Mouse (Mus musculus) induced T-regulatory cell, adult 2 months (primary cell): ENCODE measurements around the gene Psmd13.

Experiments used
- DNase-seq: peaks from one replicate; pipeline ENCODE4 v3.0.0-alpha.2; 2012; ENCODE audit warnings: low read depth

Psmd13 gene

DNA sequence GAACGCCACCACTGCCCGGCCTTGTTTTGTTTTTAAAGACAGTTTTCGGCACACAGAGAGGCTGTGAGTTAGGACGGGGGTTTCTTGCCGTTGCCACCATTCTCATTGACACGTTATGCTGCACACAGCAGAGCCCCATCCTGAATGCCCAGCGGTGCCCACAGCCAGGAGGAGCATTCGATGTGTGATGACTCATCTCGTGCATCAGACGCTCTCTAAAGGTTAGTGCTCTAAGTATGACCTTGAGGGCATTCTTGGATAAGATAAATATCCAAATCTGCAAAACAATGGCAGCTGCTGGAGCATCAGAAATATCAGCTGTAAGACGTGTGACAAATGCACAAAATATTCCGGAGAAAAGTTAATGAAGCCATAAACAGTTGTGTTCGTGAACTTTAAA lies 25.4 kb downstream of the Psmd13 start:
- DNase-seq, result no peak

DNA sequence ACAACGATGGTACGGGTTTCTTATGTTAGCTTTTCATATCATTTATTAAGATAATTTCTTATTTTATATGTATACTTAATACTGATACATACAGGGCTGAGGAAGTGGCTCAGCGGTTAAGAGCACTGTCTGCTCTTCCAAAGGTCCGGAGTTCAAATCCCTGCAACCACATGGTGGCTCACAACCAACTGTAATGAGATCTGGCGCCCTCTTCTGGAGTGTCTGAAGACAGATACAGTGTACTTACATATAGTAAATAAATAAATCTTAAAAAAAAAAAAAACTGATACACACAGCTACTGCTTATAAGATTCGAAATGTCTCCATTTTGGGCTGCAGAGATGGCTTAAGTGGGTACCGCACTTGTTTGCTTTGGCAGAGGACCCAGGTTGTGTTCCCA lies 25.9 kb downstream of the Psmd13 start:
- peak; percentile 41 for DNase-seq

DNA sequence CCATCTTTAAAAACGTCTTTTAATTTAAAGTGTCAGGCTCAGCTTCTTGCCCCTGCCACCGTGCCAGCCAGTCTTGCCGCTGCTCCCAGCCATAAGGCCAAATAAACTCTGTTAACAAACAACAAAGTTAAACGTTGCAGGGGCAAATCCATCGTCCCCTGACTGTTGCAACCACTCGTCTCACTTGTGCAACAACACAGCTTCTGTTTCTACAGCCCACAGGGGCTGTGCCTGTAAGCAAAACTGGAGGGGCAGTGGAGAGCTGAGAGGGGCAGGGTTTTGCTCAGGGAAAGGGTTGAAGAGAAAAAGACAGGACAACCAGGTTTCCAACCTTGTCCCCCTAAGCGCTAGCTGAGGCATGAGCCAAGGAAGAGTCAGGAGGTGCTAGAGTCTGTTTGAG lies 26.4 kb downstream of the Psmd13 start:
- DNase-seq, result no peak

DNA sequence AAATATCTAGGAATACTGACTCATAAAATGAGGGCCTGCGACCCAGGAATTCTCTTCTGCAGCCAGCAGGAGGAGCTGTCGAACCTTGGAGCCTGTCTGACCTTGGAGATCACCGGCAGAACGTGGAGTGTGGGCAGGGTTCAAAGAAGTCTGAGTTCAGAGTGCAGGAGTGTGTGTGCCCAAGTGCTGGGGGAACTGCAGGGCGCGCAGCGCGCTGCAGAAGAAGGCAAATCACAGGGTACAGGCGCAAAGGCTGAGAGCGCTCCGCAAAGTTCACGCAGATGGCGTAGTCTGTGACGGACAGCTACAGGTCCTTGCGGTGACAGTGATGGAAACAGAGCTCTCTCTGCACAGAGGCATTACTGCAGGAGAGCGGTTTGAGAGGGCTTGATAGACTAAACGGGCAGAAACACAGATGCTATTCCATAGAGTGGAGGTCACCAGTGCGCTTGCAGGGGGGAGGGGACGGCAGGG lies 26.9 kb downstream of the Psmd13 start:
- peak; percentile 87 for DNase-seq

DNA sequence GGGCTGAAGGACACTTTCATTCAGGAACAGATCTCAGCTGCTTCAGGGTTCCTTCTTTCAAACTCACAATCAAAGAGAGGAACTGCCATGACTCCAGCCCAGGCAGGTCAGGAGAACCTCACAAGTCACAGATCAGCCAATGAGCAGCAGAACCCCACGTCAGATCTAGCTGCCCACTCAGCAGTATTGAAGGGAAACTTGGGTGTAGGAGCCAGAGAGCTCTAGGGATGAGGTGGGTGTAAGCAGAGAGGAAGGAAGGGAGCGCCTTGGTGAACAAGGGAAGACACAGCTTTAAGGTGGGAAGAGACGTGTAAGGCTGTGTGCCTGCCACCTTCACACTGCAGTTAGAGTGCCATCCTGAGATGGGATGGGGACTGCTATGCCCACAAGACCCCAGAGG lies 30.5 kb downstream of the Psmd13 start:
- DNase-seq, result no peak

DNA sequence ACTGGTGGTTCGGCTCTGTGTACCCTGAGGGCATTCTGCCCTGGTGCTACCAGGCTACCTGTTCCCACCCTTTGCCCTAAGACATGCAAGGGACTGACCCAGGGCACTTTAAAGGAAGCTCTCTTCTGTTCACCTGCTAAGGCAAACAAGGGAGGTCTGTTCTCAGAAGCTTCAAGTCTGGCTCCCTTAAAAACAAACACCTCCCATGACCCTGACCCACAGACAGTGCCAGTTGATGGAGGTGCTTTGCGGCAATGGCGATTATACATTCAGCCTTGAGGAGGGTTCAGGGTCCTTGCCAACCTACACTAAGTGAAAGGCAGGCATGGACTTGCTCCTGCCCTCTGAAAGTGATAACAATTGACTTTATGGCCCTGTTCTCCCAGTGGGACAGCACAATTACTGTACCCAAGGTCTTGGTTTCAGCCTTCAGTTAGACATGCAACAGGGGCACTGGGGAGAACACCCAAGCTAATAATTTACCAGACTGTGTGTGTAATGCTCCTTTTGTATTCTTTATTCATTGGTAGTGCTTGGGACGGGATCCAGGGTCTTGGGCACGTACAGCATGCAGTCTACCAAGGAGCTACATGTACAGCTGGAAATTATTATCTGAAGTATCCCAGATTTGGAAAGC lies 31.2 kb downstream of the Psmd13 start:
- no peak for DNase-seq

DNA sequence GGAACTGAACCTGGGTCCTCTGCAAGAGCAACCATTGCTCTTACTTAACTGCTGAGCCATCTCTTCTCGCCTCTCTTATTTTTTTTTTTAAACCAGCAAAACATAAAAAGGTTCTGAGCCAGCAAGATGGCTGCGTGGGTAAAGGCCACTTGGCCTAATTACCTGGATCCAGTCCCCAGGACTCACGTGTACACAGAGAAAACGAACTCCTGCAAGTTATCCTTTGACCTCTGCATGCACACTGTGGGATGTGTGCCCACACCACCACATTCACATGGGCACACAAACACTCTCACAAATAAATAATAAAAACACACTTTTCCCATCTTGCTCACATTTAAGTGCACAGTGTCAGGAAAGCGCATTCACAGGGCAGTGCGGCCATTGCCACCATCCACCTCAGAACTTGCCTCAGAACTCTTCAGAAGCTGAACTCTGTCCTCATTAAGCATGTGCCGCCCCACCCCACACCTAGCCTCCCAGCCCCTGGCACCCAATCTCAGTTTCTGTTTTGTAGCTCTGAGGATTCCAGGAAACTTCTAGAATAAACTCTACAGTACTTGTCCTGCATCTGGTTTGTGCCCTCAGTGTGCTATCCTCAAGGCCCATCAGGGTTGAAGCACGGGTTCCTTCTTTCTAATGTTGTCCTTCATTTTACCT lies 32.4 kb downstream of the Psmd13 start:
- no peak for DNase-seq

DNA sequence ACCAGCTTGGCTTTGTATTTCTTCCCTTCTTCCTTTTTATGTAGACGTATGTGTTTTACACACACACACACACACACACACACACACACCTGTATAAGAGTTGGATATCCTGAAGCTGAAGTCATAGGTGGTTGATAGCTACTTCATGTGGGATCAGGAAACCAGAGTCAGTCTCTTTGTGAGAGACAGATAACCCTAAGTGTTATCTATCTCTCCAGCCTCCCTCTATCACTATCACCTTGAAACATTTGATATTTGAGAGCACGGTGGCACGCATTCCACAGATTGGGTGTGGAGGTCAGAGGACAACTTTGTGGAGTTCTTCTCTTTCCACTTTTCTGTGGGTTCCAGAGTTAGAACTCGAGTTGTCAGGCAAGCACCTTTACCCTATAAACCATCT lies 38.1 kb downstream of the Psmd13 start:
- DNase-seq, result no peak

DNA sequence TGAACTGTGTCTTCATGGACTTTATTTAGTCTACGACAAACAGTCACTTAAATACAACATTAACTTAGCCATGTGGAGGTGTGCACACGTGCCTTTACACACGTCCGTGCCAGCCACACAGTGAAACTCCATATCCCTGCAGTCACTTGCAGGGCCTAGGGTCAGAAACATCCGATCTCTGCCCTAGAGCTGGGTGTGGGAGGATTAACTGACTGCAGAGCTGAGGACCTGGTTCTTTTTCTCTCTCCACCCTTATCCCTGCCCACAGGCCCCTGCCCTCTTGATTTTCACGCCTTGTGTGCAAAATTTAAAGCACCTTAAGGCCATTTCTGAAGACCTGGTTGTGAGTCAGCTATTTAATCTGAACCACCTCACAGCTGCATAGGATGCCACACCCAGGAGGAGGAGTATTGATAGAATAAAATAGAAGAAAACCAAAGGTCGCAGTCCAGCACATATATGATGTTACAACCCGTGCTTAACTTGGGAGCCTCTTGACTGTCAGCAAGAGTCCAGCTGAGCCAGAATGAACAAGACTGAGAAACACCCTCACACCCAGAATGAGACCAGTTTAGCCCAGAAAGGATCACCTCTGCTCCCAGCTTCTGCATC lies 38.8 kb downstream of the Psmd13 start, which contains the start of gene Nlrp6:
TSS of gene Nlrp6 (plus strand) at position 485 of the 612 bp plus-strand sequence.
- DNase-seq, result no peak

DNA sequence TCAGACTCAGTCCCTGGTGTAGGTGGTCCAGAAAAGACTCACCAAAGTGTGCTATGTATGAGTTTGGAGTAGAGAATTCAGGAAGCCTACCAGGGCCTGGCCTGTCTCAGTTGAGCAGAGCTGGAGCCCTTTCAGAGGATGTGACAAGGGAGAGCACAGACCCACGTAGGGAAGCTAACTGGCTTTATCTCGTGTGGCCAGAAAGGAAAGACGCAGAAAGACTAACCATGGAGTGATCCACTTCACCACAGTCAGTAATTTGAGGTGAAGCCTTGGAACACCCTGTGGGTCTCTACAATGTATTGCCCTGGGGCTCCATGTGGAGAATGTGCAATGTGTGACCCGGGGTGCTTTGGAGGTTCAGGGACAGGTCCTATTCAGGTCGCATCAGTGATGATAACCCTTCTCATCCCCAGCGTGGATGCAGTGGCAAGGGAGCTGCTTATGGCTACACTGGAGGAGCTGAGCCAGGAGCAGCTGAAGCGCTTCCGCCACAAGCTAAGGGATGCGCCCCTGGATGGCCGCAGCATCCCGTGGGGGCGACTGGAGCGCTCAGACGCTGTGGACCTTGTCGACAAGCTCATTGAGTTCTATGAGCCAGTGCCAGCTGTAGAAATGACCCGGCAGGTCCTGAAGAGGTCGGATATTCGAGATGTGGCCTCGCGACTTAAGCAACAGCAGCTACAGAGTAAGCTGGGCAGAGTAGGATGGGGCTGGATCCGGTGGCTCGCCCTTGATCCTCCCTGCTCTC lies 39.6 kb downstream of the Psmd13 start:
- DNase-seq, result no peak

DNA sequence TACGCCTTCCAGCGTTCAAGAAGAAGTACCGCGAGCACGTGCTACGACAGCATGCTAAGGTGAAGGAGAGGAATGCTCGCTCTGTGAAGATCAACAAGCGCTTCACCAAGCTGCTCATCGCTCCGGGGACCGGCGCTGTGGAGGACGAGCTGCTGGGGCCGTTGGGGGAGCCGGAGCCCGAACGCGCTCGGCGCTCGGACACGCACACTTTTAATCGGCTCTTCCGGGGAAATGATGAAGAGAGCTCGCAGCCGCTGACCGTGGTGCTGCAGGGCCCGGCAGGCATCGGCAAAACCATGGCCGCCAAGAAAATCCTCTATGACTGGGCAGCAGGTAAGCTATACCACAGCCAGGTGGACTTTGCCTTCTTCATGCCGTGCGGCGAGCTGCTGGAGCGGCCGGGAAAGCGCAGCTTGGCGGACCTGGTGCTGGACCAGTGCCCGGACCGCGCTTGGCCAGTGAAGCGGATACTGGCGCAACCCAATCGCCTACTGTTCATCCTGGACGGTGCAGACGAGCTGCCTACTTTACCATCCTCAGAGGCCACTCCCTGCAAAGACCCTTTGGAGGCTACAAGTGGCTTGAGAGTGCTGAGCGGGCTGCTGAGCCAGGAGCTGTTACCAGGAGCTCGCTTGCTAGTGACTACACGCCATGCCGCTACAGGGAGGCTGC lies 40.8 kb downstream of the Psmd13 start:
- peak; percentile 40 for DNase-seq

DNA sequence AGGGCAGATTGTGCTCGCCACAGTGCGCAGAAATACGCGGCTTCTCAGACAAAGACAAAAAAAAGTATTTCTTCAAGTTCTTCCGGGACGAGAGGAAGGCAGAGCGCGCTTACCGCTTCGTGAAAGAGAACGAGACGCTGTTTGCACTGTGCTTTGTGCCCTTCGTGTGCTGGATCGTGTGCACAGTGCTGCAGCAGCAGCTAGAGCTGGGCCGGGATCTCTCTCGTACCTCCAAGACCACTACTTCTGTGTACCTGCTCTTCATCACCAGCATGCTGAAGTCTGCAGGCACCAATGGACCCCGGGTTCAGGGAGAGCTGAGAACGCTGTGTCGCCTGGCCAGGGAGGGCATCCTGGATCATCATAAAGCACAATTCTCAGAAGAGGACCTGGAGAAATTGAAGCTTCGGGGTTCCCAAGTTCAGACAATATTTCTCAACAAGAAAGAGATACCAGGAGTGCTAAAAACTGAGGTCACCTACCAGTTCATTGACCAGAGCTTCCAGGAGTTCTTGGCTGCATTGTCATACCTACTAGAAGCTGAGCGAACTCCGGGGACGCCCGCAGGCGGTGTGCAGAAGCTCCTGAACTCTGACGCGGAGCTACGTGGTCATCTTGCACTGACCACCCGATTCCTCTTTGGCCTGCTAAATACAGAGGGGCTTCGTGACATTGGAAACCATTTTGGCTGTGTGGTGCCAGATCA lies 41.5 kb downstream of the Psmd13 start:
- peak; percentile 32 for DNase-seq

DNA sequence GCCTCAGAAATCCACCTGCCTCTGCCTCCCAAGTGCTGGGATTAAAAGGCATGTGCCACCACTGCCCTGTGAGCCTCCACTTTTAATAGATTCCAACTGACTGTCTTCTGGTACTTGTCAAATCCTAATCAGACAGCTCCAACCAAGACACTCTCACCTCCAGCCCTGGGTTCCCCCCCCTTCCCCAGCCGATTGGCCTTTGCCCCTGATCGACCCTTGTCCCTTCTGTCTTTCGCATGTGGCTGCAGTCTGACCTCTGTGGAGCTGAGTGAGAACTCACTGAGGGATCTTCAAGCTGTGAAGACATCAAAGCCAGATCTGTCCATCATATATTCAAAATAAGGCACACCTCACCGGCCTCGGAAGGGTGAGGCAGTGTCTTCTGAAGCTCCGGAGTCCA lies 45.4 kb downstream of the Psmd13 start:
- DNase-seq, result no peak

DNA sequence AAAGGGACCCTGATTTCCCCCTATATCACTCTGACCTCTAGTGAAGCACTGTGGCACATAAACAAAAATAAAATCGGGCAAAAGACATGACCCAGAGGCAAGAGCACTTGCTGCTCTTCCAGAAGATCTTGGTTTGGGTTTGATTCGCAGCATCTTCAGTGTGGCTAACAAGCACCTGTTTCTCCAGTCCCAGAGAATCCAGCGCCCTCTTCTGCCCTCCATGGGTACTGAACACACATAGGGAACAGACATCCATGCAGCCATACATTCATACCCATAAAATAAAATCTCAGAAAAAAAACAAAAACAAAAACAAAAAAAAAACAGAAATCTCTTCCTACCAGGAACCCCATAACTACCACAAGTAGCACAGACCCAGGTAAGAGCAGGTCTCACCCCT lies 56.7 kb downstream of the Psmd13 start:
- DNase-seq, result peak; percentile 53

DNA sequence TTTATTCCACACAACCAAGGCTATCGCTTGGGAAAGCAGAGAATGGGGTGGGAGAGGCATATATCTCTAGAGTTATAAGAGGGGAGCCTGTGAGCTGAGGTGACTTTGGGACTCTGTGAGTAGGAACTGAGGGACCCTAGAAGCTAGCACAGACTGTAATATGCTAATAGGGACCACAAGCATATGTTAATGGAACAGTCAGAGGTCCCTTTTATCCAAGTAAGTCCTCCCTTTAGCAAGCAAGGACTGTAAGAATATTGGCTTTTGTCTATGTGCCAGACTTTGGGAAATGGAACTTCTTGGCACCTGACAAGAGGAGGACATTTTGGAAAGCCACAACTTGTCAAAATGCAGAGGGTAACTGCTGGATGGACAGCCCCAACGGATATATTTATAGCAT lies 57.1 kb downstream of the Psmd13 start:
- DNase-seq, result no peak

DNA sequence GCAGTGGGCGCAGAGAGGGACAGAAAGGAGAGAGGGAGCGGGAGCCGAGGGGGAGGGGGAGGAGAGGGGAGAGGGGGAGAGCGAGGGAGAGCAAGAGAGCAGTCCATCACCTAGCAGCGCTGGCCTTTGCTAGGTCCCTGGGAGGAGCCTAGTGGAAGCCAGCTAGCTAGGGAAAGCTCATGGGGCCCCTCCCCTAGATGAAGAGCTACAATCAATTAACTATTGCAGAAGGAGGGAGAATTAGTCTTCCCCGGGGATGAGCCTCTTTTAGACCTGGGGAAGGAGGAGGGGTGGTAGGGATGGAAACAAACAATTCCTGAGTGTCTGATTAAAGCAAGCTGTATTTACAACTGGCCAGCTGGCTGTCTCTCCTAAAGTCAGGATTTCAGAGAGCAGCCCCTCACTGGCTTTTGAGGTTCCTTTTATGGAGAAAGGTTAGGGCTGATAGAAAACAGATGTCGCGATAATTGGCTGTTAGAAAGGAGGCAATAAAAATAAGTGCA lies 58.0 kb downstream of the Psmd13 start:
- DNase-seq, result no peak

DNA sequence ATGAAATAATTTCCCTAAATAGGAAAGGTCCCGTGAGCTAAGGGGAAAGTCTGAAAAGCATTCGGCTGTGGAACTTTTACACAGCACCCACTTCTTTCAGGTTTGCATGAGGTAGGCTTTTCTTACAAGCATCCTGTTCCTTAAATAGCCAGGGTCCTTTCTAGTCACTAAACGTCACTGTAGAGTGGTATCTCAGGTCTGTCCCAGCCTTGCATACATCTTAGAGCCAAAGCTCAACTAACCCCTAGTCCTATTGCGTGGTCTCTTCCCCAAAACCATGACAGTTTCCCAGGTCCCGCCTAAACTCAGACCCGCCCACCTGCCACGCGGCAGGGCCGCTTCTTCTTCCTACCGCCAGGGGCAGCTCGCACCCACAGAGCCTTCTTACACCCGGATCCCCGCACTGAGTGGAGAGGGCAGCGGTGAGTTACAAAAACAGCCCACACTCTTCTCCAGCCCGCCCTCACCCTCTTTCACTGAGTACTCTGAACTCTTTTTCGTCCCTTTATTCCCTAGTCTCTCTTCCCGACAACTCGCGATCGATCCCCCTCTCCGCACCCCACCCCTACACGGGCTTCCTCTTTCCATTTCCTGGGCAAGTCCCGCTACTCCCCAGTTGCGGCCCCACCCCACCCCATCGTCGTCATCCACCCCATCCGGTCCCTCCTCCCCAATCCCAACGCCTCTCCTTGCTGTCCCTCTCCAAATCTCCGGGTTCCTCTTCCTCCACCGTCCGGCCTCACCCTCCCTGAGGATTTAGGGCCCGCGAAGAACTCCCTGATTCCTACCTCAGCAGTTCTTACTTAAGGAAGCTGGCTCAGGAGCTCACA lies 59.7 kb downstream of the Psmd13 start, which contains the start of gene Pgghg:
TSS of gene Pgghg (plus strand) at position 170 of the 830 bp plus-strand sequence.
- peak; percentile 93 for DNase-seq

DNA sequence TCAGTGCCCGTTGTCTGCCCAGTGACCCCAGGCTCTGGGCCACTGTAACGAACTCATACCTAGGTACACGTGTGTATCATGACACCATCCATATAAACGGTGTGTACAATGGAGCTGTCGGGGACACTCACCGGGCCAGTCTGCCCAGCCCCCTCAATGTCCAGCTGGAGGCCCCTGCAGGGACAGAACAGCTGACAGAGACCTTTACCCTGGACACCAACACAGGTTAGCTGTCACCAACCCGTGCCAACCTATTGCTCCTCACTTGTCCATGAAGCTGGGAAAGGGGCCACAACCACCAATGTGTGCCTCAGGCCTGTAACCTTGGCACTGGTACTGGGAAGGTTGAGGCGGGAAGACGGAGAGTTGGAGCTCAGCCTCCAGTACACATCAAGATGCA lies 60.6 kb downstream of the Psmd13 start:
- peak; percentile 43 for DNase-seq

DNA sequence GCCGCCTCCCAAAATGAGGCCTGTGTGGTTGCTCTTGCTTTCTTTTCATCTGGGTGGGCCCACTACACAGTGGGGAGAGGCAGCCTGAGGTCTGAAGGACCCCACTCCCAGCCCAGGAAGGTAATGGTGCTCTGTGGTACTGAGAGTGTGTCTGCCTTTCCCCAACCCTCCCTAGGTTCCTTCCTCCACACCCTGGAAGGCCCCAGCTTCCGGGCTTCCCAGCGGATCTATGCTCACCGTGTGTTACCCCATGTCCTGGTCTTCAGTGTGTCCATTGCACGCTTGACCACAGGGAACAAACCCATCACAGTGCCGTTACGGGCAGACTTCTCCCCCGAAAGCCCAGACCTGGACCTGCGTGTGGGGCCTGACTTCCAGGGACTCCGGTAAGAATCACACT lies 61.0 kb downstream of the Psmd13 start:
- peak; percentile 34 for DNase-seq

DNA sequence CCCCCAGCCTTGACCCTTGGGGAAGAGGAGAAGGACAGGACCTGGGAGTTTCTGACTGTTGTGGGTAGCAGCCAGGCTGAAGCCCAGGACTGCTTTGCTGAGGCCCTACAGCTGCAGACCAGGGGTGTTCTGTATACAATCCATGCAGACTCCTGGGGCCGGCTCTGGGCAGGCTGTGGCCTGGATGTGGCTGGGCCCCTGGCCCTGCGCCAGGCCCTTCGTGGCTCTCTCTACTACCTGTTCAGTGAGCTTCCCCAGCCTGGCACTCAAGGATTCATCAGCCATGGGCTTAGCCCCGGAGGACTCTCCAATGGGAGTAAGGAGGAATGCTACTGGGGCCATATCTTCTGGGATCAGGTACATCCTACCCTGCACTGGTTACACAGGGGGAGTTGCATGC lies 61.6 kb downstream of the Psmd13 start:
- no peak for DNase-seq
